Mouse (Mus musculus) small intestine, adult 2 months (tissue): ENCODE data around the gene Prkcb.

Experiments used
- CTCF ChIP-seq: fragments of 200-500 bp; IDR thresholded peaks from 2 replicates; pipeline ENCODE4 v1.5.1; 2012; ENCODE audit warnings: low read depth, mild to moderate bottlenecking, control low read depth, inconsistent platforms, low read length, moderate library complexity, mixed read lengths; ENCODE audit not compliant: insufficient replicate concordance, insufficient read length; ENCODE audit errors: extremely low read depth
- POLR2A ChIP-seq: fragments of 200-500 bp; IDR thresholded peaks from 2 replicates; pipeline ENCODE4 v1.6.1; 2012; ENCODE audit warnings: low read depth, mild to moderate bottlenecking, control low read depth, inconsistent platforms, low read length, moderate library complexity

DNA sequence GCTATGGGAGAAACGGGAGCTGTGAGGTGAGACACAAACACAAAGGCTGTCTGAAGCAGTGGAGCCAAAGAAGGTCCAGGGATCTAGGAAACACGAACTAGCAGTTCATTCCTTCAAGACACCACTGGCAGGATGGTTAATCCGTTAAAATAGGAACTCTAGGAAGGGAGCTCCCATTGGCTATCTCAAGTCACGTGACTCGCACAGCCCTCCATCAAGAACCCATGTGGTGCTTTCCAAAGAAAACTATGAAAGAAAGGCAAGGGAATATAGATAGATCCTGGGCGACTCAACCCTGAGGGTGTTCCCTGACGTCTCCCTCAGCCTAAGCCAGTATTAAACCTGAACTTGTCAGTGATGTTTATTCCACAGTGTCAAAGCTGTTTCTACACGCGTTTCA lies 31.0 kb downstream of the Prkcb start:
- TF ChIP-seq CTCF, result no peak
- no peak for TF ChIP-seq POLR2A
